Mouse (Mus musculus) gastrocnemius, adult 2 months (tissue): Measurements from ENCODE around the gene Slc37a1. TPM values are rescaled to one million over a fixed set of nuclear protein-coding genes. Genes with fewer than 3 reads are reported as not detected.

Source experiments
- DNase-seq: peaks from one replicate; pipeline ENCODE4 v3.0.0; 2022
- H3K27ac ChIP-seq: fragments of 200-600 bp; 2 replicates; pipeline ENCODE4 v1.8.1; 2022; ENCODE audit warnings: mild to moderate bottlenecking
- H3K4me3 ChIP-seq: fragments of 200-600 bp; 2 replicates; pipeline ENCODE4 v1.8.1; 2022; ENCODE audit warnings: mild to moderate bottlenecking, moderate library complexity
- CTCF ChIP-seq: fragments of 200-600 bp; IDR thresholded peaks from 2 replicates; pipeline ENCODE4 v1.8.1; 2022; ENCODE audit warnings: antibody characterized with exemption, mild to moderate bottlenecking, moderate library complexity
- intact Hi-C: fragments of 180-260 bp; cut with DNase I; formaldehyde crosslinking; loops from one replicate; pipeline ENCODE4 v1.15.1; 2025
- total RNA-seq, 2 experiments: library from RNA; stranded (reverse); gene quantifications; 2 replicates each; pipeline ENCODE4 v1.2.3; 2021

Slc37a1 gene
- total RNA-seq, 2 experiments from 2014 or later = 3.0 to 4.2 TPM

- DNase-seq = no peak
Observed at GRCm38 (mm10) chr17:31271136-31271851, 15.3 kb upstream of the Slc37a1 start.

GRCm38 (mm10) chr17:31272416-31273165 is 14.0 kb upstream of the Slc37a1 start:
- no peak overlapping the region for H3K4me3 ChIP-seq
- no peak overlapping the region for H3K27ac ChIP-seq
- intact Hi-C loops = no loop called here
- TF ChIP-seq CTCF = no peak
- no peak for DNase-seq

More at GRCm38 (mm10) chr17:31271136-31271851, 15.3 kb upstream of the Slc37a1 start:
- no peak overlapping the region for H3K27ac ChIP-seq
- H3K4me3 ChIP-seq = no peak overlapping the region
- intact Hi-C loops = loop anchor here (1.0 kb wide), 1 partner anchor 17 kb away; no protein-coding TSS in a partner anchor
- peak; percentile 67 for TF ChIP-seq CTCF

- intact Hi-C loops = no loop called here
Observed at GRCm38 (mm10) chr17:31273631-31274030, 13.0 kb upstream of the Slc37a1 start.

GRCm38 (mm10) chr17:31275181-31275580 is 11.4 kb upstream of the Slc37a1 start:
- DNase-seq = peak; percentile 8
- H3K4me3 ChIP-seq = no peak overlapping the region
- H3K27ac ChIP-seq = no peak overlapping the region
- no peak for TF ChIP-seq CTCF
- intact Hi-C loops = no loop called here

More at GRCm38 (mm10) chr17:31273631-31274030, 13.0 kb upstream of the Slc37a1 start:
- no peak for TF ChIP-seq CTCF
- no peak overlapping the region for H3K4me3 ChIP-seq
- no peak overlapping the region for H3K27ac ChIP-seq
- no peak for DNase-seq

- TF ChIP-seq CTCF = no peak
- peak overlapping the region; percentile 71 for H3K4me3 ChIP-seq
- peak overlapping the region; percentile 82 for H3K27ac ChIP-seq
- intact Hi-C loops = no loop called here
- DNase-seq = peak; percentile 61
Observed at GRCm38 (mm10) chr17:31276207-31276921, 10.2 kb upstream of the Slc37a1 start.

- Histone ChIP-seq H3K27ac (peak within 1 kb of the TSS; percentile 82), H3K4me3 (peak within 1 kb of the TSS; percentile 71)
- DNase-seq = peak; percentile 99
- TF ChIP-seq CTCF = no peak
- intact Hi-C loops = no loop called here
Observed at GRCm38 (mm10) chr17:31276922-31277918, 9.4 kb upstream of the Slc37a1 start, which contains the start of gene Rsph1. TSS of gene Rsph1 (minus strand) at chr17:31277383.

- intact Hi-C loops = no loop called here
- no peak for DNase-seq
Observed at GRCm38 (mm10) chr17:31277931-31278330, 8.7 kb upstream of the Slc37a1 start.

GRCm38 (mm10) chr17:31279541-31279940 is 7.1 kb upstream of the Slc37a1 start:
- Histone ChIP-seq H3K27ac (no peak overlapping the region), H3K4me3 (no peak overlapping the region)
- intact Hi-C loops = no loop called here
- no peak for TF ChIP-seq CTCF
- no peak for DNase-seq

More at GRCm38 (mm10) chr17:31277931-31278330, 8.7 kb upstream of the Slc37a1 start:
- TF ChIP-seq CTCF = no peak
- Histone ChIP-seq H3K4me3 (peak overlapping the region; percentile 71; the same call in 1 of the 2 replicates), H3K27ac (no peak overlapping the region)

- no peak for TF ChIP-seq CTCF
- intact Hi-C loops = no loop called here
- H3K27ac ChIP-seq = no peak overlapping the region
- no peak overlapping the region for H3K4me3 ChIP-seq
- DNase-seq = no peak
Observed at GRCm38 (mm10) chr17:31280269-31280668, 6.3 kb upstream of the Slc37a1 start.

- intact Hi-C loops = loop anchor here (2.0 kb wide), 1 partner anchor 15 kb away; no protein-coding TSS in a partner anchor
- DNase-seq = no peak
- Histone ChIP-seq H3K4me3 (no peak overlapping the region), H3K27ac (no peak overlapping the region)
- TF ChIP-seq CTCF = peak; percentile 42
Observed at GRCm38 (mm10) chr17:31281830-31282686, 4.5 kb upstream of the Slc37a1 start.

- Histone ChIP-seq H3K4me3 (no peak overlapping the region), H3K27ac (no peak overlapping the region)
- TF ChIP-seq CTCF = no peak
- DNase-seq = no peak
- intact Hi-C loops = loop anchor here (2.0 kb wide), 1 partner anchor 14 kb away; no protein-coding TSS in a partner anchor
Observed at GRCm38 (mm10) chr17:31282687-31283053, 3.9 kb upstream of the Slc37a1 start.
